In genomic region chr15:92271801-92272365, GRCm38 (mm10) we compare ENCODE assay signal across 26 mouse cellular contexts.
DNase-seq lines count a peak whose midpoint lies in the region; ATAC-seq and TF ChIP-seq lines count a peak whose summit lies in the region.
"Had no signal": no experiment of that assay in that cellular context is flagged by ENCODE, and none has a peak within 500 bp of the region (broad histone marks: within the 10 kb centered on the region; RNA-seq: fewer than 3 reads in every experiment).

No protein-coding gene starts in this region.

- H3K4me1 ChIP-seq in kidney, postnatal 0 days (replicated peaks; ENCODE audit: insufficient read depth, low read length) = no peaks in the 10 kb centered on the region
- H3K4me1 ChIP-seq: embryonic facial prominence, embryonic 15.5 days; forebrain, embryonic 12.5 days had no signal

- no peaks in the 10 kb centered on the region for H3K36me3 ChIP-seq in kidney, postnatal 0 days (ENCODE audit: insufficient read depth, low read length)
- H3K36me3 ChIP-seq: embryonic facial prominence, embryonic 13.5 days; embryonic facial prominence, embryonic 15.5 days; forebrain, embryonic 10.5 days; forebrain, embryonic 12.5 days; G1E had no signal

- H3K4me2 ChIP-seq in kidney, postnatal 0 days (ENCODE audit: low read length) = no peak overlapping the region
- H3K4me2 ChIP-seq: embryonic facial prominence, embryonic 13.5 days; embryonic facial prominence, embryonic 15.5 days; forebrain, embryonic 12.5 days had no signal

- no peak for TF ChIP-seq CTCF in kidney, postnatal 0 days (IDR thresholded peaks at IDR 0.05; ENCODE audit: low read depth)

- DNase-seq in kidney, postnatal 0 days (ENCODE audit: low spot score) = peak; percentile 19
- no peak for DNase-seq in kidney, adult 18-20 months
- DNase-seq in retina, postnatal 1 day = peak; percentile 12
- DNase-seq in retina, embryonic 14.5 days (ENCODE audit: low spot score) = no peak
- DNase-seq in right cerebral cortex, postnatal 14 days = no peak
- DNase-seq: adrenal gland, adult 2 months; adrenal gland, postnatal 10 days; adrenal gland, postnatal 25 days; B cell, adult 2 months; cerebellum, adult 11 months; cerebellum, adult 18-20 months; cerebellum, adult 8-10 months; cerebellum, adult 9-11 months; cerebellum, postnatal 14 days; cerebellum, postnatal 36 days; embryo, embryonic 11 days had no signal

- H3K9me3 ChIP-seq in kidney, postnatal 0 days (replicated peaks; ENCODE audit: low read length) = no peaks in the 10 kb centered on the region
- H3K9me3 ChIP-seq: embryonic facial prominence, embryonic 13.5 days; embryonic facial prominence, embryonic 15.5 days; forebrain, embryonic 10.5 days; forebrain, embryonic 12.5 days had no signal

- no peaks in the 10 kb centered on the region for H3K27me3 ChIP-seq in kidney, postnatal 0 days (ENCODE audit: insufficient read depth, low read length)
- H3K27me3 ChIP-seq: CH12.LX; embryonic facial prominence, embryonic 13.5 days; embryonic facial prominence, embryonic 15.5 days; forebrain, embryonic 12.5 days had no signal

- H3K27ac ChIP-seq in kidney, postnatal 0 days = no peak overlapping the region
- H3K27ac ChIP-seq: embryonic facial prominence, embryonic 13.5 days; embryonic facial prominence, embryonic 15.5 days; forebrain, embryonic 10.5 days; forebrain, embryonic 12.5 days had no signal

- ATAC-seq in kidney, postnatal 0 days (replicated peaks; ENCODE audit: low FRiP score, low read depth) = no peak
- ATAC-seq: CD4-positive, CD25-positive, alpha-beta regulatory T cell, adult 4 months; forebrain, embryonic 14.5 days; forebrain, embryonic 16.5 days had no signal

- H3K4me3 ChIP-seq in kidney, postnatal 0 days (replicated peaks; ENCODE audit: low read depth, low read length) = no peak overlapping the region
- H3K4me3 ChIP-seq: embryonic facial prominence, embryonic 13.5 days; embryonic facial prominence, embryonic 15.5 days; erythroblast, embryonic 14.5 days; forebrain, embryonic 10.5 days; forebrain, embryonic 12.5 days had no signal

- no peak overlapping the region for H3K9ac ChIP-seq in kidney, postnatal 0 days (ENCODE audit: low read depth, low read length)
- H3K9ac ChIP-seq: embryonic facial prominence, embryonic 13.5 days; embryonic facial prominence, embryonic 15.5 days; forebrain, embryonic 12.5 days had no signal

- WGBS in kidney, postnatal 0 days = 68% methylated on average over 6 of the region's 6 CpGs

Comparison
In these comparisons a context has a peak if more than half of its experiments do, and no peak if none do; other contexts are left out.
1. DNase-seq: peak in kidney, postnatal 0 days (single experiment) and retina, postnatal 1 day (single experiment); none in kidney, adult 18-20 months (single experiment), retina, embryonic 14.5 days (single experiment) and right cerebral cortex, postnatal 14 days (single experiment).